Mouse (Mus musculus) forebrain, embryonic 12.5 days (tissue): Measurements from ENCODE around the gene Scfd2. TPM values are rescaled to one million over a fixed set of nuclear protein-coding genes. Genes with fewer than 3 reads are reported as not detected.

Experiments
- ATAC-seq: fragments of 200-750 bp; cut with Nextera tagmentation; 2 replicates; pipeline ENCODE4 v1.8.0; 2017; ENCODE audit warnings: moderate TSS enrichment; ENCODE audit not compliant: low FRiP score
- H3K27ac ChIP-seq: fragments of 300-500 bp; sonication (generic); 2 replicates; pipeline ENCODE4 v1.5.1; 2016; ENCODE audit warnings: mild to moderate bottlenecking
- H3K27me3 ChIP-seq: fragments of 300-500 bp; sonication (generic); 2 replicates; pipeline ENCODE4 v1.6.1; 2016; ENCODE audit warnings: mild to moderate bottlenecking
- H3K36me3 ChIP-seq: fragments of 300-500 bp; sonication (generic); replicated peaks from 2 replicates; pipeline ENCODE4 v1.6.1; 2016; ENCODE audit warnings: mild to moderate bottlenecking
- H3K4me1 ChIP-seq: fragments of 300-500 bp; sonication (generic); 2 replicates; pipeline ENCODE4 v1.6.1; 2016
- H3K4me2 ChIP-seq: fragments of 300-500 bp; sonication (generic); 2 replicates; pipeline ENCODE4 v1.6.1; 2016; ENCODE audit warnings: mild to moderate bottlenecking, moderate library complexity
- H3K4me3 ChIP-seq: fragments of 300-500 bp; sonication (generic); replicated peaks from 2 replicates; pipeline ENCODE4 v1.5.1; 2016; ENCODE audit warnings: mild to moderate bottlenecking
- H3K9ac ChIP-seq: fragments of 300-500 bp; sonication (generic); 2 replicates; pipeline ENCODE4 v1.6.1; 2016; ENCODE audit warnings: mild to moderate bottlenecking
- H3K9me3 ChIP-seq: fragments of 300-500 bp; sonication (generic); 2 replicates; pipeline ENCODE4 v1.6.1; 2016
- WGBS: fragments of 180-500 bp; shearing (Covaris S2); methylation state at CpG from one replicate; pipeline ENCODE4 v1.1.7; 2016; 5-methylcytosine and 5-hydroxymethylcytosine counted together
- polyA plus RNA-seq: library from polyadenylated mRNA; unstranded; fragments of >200 nt; fragmentation: Nextera tagmentation; extraction: Ambion mirVana; gene quantifications from 2 replicates; pipeline ENCODE4 v1.2.1, GENCODE M21; 2016

Gene Scfd2
- polyA plus RNA-seq, 1 experiment from 2014 or later = 17.0 TPM

DNA sequence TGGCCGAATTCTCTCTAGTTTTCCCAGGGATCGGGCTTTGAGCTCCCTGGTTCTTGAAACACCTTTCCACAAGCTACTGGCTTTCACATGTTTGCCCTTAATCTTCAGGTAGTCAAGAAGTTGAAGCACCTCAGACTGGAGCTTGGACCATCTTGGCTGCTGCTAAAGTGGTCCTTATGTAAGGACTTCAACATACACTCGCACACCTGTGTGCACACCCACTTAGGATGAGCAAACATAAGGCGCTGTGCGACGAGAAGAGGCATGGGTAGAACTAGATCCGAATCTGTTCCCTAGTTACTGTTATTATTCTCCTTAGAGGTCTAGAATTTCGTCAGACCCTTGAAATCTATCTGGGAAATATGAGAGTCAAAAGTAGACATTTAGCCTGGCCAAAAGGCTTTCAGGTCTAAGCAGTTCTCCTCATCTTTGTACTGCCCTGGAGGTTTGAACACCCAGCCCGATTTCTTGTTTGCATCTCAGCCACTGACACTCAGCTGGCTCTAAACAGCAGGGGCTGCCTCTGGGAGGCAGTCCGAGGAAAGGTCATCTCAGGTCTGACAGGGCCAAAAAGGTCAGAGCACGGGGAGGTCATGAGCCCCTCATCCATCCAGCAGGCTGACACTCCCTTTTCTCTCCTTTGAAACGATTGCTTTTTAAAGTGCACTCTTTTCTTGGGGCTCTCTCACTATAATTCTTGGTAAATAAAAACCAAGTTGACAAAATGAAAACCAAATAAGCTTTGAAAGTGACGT, 290.5 kb downstream of the Scfd2 start:
- no peak overlapping the region for H3K4me3 ChIP-seq
- peaks cover 6% of the 10 kb centered on the region for H3K4me1 ChIP-seq
- H3K9ac ChIP-seq = no peak overlapping the region
- H3K27me3 ChIP-seq = no peaks in the 10 kb centered on the region
- H3K9me3 ChIP-seq = no peaks in the 10 kb centered on the region
- ATAC-seq = no peak
- WGBS = 65% methylated on average over 13 of the region's 13 CpGs
- H3K4me2 ChIP-seq = no peak overlapping the region
- no peak overlapping the region for H3K27ac ChIP-seq
- H3K36me3 ChIP-seq = no peaks in the 10 kb centered on the region

GRCm38 (mm10) chr5:74240298-74240697, 291.3 kb downstream of the Scfd2 start:
- no peak overlapping the region for H3K4me2 ChIP-seq
- no peaks in the 10 kb centered on the region for H3K36me3 ChIP-seq
- no peak overlapping the region for H3K9ac ChIP-seq
- ATAC-seq = no peak
- no peaks in the 10 kb centered on the region for H3K27me3 ChIP-seq
- H3K9me3 ChIP-seq = no peaks in the 10 kb centered on the region
- no peak overlapping the region for H3K4me3 ChIP-seq
- H3K27ac ChIP-seq = no peak overlapping the region
- peaks cover 4% of the 10 kb centered on the region; the same call in 1 of the 2 replicates for H3K4me1 ChIP-seq
- 86% methylated on average over 8 of the region's 8 CpGs for WGBS

GRCm38 (mm10) chr5:74239369-74239768, 292.2 kb downstream of the Scfd2 start:
- no peaks in the 10 kb centered on the region for H3K36me3 ChIP-seq
- H3K9me3 ChIP-seq = no peaks in the 10 kb centered on the region
- no peak overlapping the region for H3K4me3 ChIP-seq
- H3K27me3 ChIP-seq = no peaks in the 10 kb centered on the region
- no peak overlapping the region for H3K4me2 ChIP-seq
- peaks cover 4% of the 10 kb centered on the region; the same call in 1 of the 2 replicates for H3K4me1 ChIP-seq
- no peak for ATAC-seq
- H3K9ac ChIP-seq = no peak overlapping the region
- WGBS = 86% methylated on average over 1 of the region's 1 CpGs
- H3K27ac ChIP-seq = no peak overlapping the region

DNA sequence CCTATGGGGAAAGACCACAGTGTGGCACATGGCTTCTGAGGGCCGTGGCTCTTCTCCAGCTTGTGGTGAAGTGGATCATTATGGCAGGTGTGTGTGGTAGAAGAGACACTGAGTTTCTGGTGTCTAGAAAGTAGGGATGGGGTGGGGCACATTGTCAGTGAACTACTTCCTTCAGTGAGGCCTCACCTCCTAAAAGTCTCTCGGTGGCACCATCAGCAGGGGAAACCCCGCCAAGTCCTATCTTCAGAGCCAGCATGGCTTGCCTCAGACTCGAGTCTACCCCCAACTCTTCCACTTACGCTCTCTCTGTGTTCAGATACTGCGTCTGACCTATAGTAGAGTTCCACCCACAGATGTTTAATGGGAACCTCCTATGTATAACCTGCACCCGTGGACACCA, 297.8 kb downstream of the Scfd2 start:
- no peak for ATAC-seq
- Histone ChIP-seq H3K4me1 (peaks cover 10% of the 10 kb centered on the region), H3K9ac (no peak overlapping the region), H3K36me3 (no peaks in the 10 kb centered on the region), H3K27me3 (no peaks in the 10 kb centered on the region), H3K27ac (no peak overlapping the region), H3K9me3 (no peaks in the 10 kb centered on the region), H3K4me2 (no peak overlapping the region), H3K4me3 (no peak overlapping the region)
- 81% methylated on average over 7 of the region's 7 CpGs for WGBS

- Histone ChIP-seq H3K36me3 (no peaks in the 10 kb centered on the region), H3K4me2 (no peak overlapping the region), H3K9ac (no peak overlapping the region), H3K9me3 (no peaks in the 10 kb centered on the region), H3K27me3 (no peaks in the 10 kb centered on the region), H3K4me3 (no peak overlapping the region), H3K27ac (no peak overlapping the region), H3K4me1 (peaks cover 10% of the 10 kb centered on the region)
- 56% methylated on average over 2 of the region's 2 CpGs for WGBS
- ATAC-seq = no peak
Observed at GRCm38 (mm10) chr5:74230525-74230924, 301.0 kb downstream of the Scfd2 start.

- Histone ChIP-seq H3K4me1 (peaks cover 10% of the 10 kb centered on the region), H3K4me3 (no peak overlapping the region), H3K36me3 (no peaks in the 10 kb centered on the region), H3K4me2 (no peak overlapping the region), H3K9ac (no peak overlapping the region), H3K27ac (no peak overlapping the region), H3K9me3 (no peaks in the 10 kb centered on the region), H3K27me3 (no peaks in the 10 kb centered on the region)
- 63% methylated on average over 11 of the region's 11 CpGs for WGBS
- ATAC-seq = no peak
Observed at GRCm38 (mm10) chr5:74229775-74230413, 301.7 kb downstream of the Scfd2 start.

DNA sequence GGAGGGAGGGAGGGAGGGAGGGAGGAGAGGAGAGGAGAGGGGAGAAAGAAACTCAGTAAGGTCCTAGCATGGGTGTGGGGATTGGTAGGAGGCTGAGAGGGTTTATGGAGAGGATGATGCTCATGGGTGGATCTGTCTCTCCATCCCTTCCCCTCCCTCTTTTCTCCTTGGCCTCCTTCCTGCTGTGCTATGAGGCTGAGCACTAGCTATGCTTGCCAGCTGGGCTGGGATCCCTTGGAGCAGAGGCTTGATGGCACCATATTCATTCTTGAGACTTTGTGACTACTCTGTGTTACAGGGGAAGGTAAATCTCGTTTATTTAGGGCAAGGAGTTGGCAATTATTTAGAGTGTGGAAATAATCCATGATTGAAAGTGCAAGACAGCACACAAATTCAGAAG, 302.6 kb downstream of the Scfd2 start:
- Histone ChIP-seq H3K4me1 (peaks cover 10% of the 10 kb centered on the region), H3K9ac (no peak overlapping the region), H3K27ac (no peak overlapping the region), H3K36me3 (no peaks in the 10 kb centered on the region), H3K4me3 (no peak overlapping the region), H3K9me3 (no peaks in the 10 kb centered on the region), H3K4me2 (no peak overlapping the region), H3K27me3 (no peaks in the 10 kb centered on the region)
- WGBS = 62% methylated on average over 1 of the region's 1 CpGs
- ATAC-seq = no peak

- Histone ChIP-seq H3K4me1 (peaks cover 10% of the 10 kb centered on the region), H3K4me3 (no peak overlapping the region), H3K27ac (no peak overlapping the region), H3K9ac (no peak overlapping the region), H3K9me3 (no peaks in the 10 kb centered on the region), H3K36me3 (no peaks in the 10 kb centered on the region), H3K4me2 (no peak overlapping the region), H3K27me3 (no peaks in the 10 kb centered on the region)
- no peak for ATAC-seq
- WGBS = 92% methylated on average over 6 of the region's 6 CpGs
Observed at GRCm38 (mm10) chr5:74227352-74227751, 304.2 kb downstream of the Scfd2 start.

DNA sequence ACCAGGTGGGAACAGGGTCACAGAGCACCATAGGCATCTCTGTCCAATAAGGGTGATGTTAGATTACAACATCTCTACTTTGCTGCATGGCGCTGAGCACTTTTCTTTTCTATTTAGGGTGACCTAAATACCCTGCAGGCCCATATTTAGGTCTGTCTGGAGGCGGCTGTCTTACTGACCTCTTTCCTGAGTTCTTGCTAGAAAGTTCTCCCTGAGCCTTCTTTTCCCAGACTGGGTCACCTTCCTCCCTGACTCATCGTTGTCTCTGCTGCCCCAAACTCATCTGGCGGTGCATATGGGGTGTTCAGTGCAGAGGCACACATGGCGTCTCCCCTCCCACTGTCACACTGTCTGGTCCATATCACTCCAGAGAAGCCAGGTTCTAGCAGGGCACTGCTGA, 305.4 kb downstream of the Scfd2 start:
- H3K27ac ChIP-seq = no peak overlapping the region
- no peak overlapping the region for H3K4me2 ChIP-seq
- peaks cover 10% of the 10 kb centered on the region for H3K4me1 ChIP-seq
- H3K9ac ChIP-seq = no peak overlapping the region
- H3K9me3 ChIP-seq = no peaks in the 10 kb centered on the region
- H3K36me3 ChIP-seq = no peaks in the 10 kb centered on the region
- WGBS = 93% methylated on average over 5 of the region's 5 CpGs
- no peaks in the 10 kb centered on the region for H3K27me3 ChIP-seq
- H3K4me3 ChIP-seq = no peak overlapping the region
- no peak for ATAC-seq

GRCm38 (mm10) chr5:74224480-74224879, 307.1 kb downstream of the Scfd2 start:
- Histone ChIP-seq H3K27ac (no peak overlapping the region), H3K36me3 (no peaks in the 10 kb centered on the region), H3K4me2 (no peak overlapping the region), H3K27me3 (no peaks in the 10 kb centered on the region), H3K9me3 (no peaks in the 10 kb centered on the region), H3K9ac (no peak overlapping the region), H3K4me3 (no peak overlapping the region), H3K4me1 (no peaks in the 10 kb centered on the region)
- no peak for ATAC-seq
- 93% methylated on average over 6 of the region's 6 CpGs for WGBS

DNA sequence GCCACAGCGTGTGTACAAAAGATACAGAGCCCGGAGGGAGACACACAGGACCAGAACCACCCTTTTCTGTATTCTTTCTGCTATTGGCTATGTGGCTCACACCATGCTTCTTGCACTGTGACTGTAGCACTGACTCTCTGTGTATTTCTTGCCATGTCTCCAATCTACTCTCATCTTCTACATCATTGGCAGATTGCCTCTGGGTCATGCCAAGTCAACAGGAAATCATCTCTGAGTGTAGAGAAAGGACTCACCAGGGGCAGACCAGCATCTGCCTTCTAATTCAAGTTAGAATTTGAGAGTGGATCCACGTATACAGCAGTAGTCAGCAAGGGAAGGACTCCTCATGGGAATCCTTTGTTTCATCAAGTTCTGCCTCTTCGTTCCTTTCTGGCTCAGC, 308.9 kb downstream of the Scfd2 start:
- WGBS = 86% methylated on average over 4 of the region's 4 CpGs
- no peaks in the 10 kb centered on the region for H3K27me3 ChIP-seq
- ATAC-seq = no peak
- no peaks in the 10 kb centered on the region for H3K4me1 ChIP-seq
- H3K36me3 ChIP-seq = no peaks in the 10 kb centered on the region
- no peaks in the 10 kb centered on the region for H3K9me3 ChIP-seq
- H3K4me3 ChIP-seq = no peak overlapping the region
- no peak overlapping the region for H3K27ac ChIP-seq
- H3K4me2 ChIP-seq = no peak overlapping the region
- H3K9ac ChIP-seq = no peak overlapping the region

DNA sequence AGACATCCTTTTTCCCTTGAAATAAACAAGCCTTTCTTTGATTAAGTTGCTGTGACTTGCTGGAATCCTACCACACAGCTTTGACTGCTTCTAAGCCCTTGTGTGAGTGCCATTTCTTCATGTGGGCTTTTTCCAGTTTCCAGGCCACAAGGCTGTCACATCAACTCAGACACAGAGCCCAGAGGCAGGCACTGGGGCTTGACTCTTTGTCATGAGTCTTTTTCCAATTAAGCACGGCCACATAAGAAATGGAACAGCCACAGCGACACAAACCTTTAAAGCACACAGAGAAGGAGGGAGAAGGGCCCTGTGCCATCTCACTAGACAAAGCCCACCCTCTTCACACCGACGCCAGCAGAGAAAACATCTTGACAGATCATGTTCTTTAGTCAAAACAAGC, 313.0 kb downstream of the Scfd2 start:
- Histone ChIP-seq H3K9me3 (no peaks in the 10 kb centered on the region), H3K4me3 (no peak overlapping the region), H3K27me3 (no peaks in the 10 kb centered on the region), H3K4me1 (peaks cover 15% of the 10 kb centered on the region), H3K27ac (no peak overlapping the region), H3K9ac (no peak overlapping the region), H3K4me2 (no peak overlapping the region), H3K36me3 (no peaks in the 10 kb centered on the region)
- ATAC-seq = no peak
- 38% methylated on average over 4 of the region's 4 CpGs for WGBS

DNA sequence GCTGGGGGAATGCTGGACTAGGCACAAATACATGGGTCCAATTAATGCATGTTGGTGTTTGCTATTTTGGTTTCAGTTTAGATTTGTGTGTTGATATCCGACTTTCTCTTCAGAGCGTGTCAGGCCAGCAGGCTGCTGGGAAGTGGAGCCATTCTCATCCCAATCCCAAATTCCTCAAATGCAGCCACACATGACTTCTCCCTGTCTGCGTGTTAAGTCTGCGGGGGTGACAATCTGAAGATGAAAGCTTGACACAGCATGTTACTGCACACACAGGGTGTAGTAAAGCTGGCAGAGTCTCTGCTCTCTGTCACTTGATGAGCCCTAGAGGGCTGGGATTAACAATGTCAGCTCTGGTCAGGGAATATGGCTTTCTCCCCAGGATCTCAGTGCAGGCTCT, 316.4 kb downstream of the Scfd2 start:
- 11% methylated on average over 4 of the region's 4 CpGs for WGBS
- Histone ChIP-seq H3K4me2 (peak overlapping the region; percentile 39), H3K36me3 (no peaks in the 10 kb centered on the region), H3K27me3 (no peaks in the 10 kb centered on the region), H3K4me1 (peaks cover 15% of the 10 kb centered on the region), H3K4me3 (no peak overlapping the region), H3K27ac (peak overlapping the region; percentile 56; the same call in 1 of the 2 replicates), H3K9me3 (no peaks in the 10 kb centered on the region), H3K9ac (no peak overlapping the region; the same call in 1 of the 2 replicates)
- ATAC-seq = peak; percentile 34
